Mouse (Mus musculus) embryo, embryonic 9.5 days (tissue): Measurements from ENCODE around the gene Gm3952.

ENCODE experiments used
- DNase-seq: peaks from one replicate; pipeline ENCODE4 v3.0.0-alpha.2; 2017; ENCODE audit errors: extremely low spot score

Gene Gm3952

DNA sequence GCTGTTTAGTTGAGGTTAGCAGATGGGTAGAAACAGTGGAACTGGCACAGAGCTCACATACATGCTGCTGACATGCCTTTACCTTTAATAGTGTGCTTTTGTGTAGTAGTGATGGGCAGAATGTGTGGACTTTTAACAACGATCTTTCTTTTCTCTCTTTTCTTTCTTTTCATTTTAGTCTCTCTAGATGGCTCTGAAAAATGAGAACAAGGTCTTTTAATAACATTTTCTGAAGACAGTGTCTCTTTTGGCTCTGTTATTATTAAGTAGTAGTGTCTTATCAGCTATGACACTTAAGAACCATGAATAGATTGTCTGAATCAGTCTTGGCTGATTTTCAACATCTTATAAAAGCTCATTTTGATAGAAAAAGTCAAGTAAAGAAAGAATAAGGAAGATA lies at the start of gene Gm3952:
Gene Gm3952 (minus strand): TSS at position 101 of the 400 bp plus-strand sequence.
- no peak for DNase-seq

DNA sequence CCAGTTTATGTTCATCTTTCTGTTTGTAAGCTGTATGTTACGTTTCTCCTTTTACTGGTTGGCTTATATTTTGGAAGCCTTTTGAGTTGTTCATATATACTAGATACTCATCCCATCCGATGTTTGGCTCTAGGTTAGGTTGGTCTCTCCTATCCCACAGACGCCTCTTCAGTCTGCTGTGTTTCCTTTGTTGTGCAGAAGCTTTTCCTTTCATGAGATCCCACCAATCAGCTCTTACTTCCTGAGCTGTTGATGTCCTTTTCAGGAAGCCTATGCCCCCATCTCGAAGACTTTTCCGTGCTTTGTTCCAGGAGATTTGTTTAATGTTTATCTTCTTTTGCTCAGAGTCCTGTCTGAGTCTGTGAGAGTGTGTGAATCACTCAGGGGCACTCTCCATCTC lies 45.3 kb upstream of the Gm3952 start:
- DNase-seq: no peak

DNA sequence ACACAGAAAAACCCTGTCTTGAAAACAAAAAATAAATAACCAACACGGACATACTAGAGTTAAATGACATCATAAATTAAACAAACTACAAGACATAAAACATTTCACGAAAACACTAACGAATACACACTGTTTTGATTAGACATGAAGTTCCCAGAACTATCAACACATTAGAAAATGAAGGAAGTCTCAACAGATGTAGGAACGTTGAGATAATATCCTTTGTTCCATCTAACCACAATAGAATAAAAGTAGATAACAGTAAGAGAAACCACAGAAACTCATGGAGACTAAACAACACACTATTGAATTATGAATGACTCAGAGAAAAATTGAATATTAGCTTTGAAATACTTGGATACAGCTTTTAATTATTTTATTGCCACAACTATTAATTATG lies 14.0 kb upstream of the Gm3952 start:
- no peak for DNase-seq

DNA sequence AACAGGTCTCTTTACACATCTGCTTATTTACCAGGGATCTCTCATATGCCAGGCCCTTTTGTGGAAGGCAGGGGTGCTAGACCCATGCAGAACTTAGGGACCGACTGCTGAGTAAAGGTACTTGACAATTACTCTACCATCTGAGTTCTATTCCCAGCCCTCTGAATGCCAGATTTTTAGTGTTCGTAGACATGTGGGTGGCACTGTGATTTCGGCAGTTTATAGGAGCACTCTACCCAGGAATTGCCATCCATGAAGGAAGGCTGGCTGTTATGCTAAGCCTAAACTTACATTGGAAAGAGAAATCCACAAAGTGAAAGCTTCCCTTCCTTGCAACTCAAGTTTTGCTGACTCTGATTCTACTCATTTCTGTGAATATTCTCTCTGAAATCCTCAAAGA lies 62.8 kb downstream of the Gm3952 start:
- DNase-seq: no peak

DNA sequence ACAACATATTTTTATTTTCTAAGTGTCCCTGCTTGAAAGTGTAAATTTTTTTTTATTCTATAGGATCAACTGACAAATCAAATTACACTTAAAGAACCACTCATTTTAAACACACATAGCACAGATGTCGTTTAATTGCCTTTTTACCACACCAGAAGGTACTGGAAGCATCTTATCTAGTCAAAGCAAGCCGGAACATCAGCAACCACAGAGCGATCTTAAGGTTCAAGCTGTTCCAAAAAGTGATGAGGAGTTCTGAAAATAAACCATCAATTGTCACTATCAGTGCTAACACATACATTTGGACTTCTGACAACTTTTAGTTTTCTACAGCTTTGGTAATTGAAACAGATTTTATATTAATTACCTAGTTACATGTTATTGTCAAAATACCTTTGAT lies 64.4 kb downstream of the Gm3952 start:
- DNase-seq: no peak

DNA sequence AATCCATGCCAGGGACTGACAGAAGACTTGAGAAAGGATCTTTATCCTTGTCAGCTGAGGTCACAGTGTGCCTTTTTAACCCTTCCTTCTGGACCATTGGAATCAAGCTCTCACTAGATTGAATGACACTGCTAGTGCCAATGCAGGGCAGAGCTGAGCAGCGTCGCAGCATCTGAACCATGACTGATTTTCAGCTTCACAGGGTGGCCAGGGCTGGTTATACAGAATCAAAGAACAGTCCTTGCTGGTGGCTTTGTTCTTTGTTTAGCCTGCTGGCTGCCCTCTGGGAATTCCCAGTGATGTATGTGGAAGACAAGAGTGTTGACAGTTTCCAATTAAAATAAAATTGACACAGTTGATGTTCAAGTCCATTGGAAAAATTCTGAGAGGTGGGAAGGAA lies 66.2 kb downstream of the Gm3952 start:
- no peak for DNase-seq

DNA sequence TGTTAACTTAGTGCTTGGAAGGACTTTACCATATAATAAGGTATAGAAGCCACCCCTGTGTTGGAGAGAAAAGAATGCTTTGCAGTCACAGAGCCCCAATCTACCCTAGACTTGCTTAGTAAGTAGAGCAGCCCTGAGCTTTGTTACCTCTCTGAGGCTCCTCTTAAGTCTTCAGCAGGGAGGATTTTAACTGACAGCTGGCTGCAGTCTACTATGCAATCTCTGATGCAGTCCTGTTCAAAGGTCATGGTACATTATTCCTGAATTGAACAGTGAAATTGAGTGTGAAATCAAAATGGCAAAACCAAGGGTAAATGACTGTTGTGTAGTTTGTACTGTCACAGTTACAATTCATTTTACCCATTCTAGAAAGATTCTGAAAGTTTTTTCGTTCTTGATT lies 71.3 kb downstream of the Gm3952 start:
- DNase-seq: no peak

DNA sequence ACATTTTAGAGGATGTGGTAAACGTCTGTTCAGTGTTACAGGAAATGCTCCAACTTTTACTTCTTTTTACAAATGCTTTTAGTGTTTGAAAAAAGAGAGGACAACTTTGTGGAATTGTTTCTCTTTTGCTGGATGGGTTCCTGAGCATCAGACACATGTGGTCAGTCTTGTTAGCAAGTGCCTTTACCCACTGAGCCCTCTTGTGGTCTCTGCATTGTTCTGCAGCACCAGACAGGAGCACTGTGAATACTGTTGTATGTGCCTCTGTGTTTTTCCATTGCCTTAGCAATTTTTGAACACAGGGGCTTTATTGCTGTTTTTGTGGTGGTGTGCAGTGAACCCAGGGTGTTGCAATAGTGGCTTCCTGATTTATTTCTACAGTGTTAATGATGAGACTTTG lies 73.7 kb downstream of the Gm3952 start:
- DNase-seq: peak; percentile 17

DNA sequence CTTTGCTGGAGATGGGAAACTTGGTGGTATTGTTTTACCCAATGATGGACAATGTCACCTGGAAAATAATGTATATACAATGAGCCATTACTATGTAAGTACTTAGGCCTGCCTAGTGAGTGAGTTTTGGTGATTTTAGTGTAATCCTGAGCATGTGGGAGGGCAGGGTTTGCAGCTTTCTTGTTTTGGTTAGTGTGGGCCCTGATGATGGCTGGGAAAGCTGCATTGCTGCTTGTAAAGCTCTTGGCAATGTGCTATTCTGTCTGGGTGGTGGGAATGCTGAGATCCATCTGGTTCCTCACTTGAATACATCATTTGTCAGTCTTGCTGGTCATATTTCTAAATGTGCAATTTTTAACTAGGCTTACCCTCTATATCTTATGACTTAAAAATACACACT lies 82.3 kb downstream of the Gm3952 start:
- DNase-seq: no peak

DNA sequence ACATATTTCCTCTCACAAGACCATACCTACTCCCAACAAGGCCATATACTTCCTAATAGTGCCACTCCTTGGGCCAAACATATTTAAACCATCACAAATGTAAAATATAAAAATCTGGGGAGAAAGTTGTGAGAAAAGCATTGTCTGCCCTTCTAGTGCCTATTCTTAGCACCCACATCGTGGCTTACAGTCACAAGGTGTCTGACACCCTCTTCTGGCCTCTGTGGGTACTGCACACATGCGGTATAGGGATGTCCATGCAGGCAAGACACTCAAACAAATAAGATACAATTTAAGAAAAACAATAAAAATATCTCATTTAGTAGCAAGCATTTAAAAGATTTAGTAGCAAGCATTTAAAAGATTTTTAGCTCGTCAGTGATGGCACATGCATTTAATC lies 89.2 kb downstream of the Gm3952 start:
- DNase-seq: peak; percentile 71

DNA sequence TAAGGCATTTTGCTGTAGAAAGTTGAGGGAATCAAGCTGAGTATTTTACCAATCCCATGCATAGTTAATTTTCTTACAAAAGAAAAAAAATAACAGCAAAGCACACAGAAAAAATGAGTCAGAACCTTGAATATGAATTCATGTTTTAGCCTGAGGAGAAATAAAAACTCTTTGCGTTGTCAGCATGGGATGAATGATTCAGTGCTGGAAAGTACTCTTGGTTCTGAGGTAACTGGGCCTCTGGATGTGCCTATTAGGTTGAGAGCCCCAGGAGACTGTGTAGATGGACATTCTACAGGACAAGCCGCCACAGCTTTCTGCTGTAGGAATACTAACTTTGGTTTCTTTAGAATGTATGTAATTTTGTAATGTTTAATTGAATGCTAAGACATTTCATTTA lies 93.7 kb downstream of the Gm3952 start:
- no peak for DNase-seq

DNA sequence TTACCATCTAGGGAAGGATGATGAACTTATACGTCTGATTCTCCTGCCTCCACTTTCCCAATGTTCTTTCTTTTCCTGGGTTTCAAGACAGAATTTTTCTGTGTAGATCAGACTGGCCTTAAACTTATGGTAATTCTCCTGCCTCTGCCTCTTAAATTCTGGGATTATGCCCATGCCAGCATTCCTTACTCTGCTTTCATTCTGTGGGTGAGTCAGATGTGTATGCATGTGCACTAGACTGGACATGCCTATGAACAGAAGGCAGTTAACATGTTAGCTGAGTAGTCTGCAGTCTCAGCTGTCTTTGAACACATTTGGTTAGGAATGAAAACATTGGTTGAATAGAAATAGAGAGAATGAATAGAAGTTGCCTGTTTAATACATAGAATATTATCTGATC lies 94.1 kb downstream of the Gm3952 start:
- DNase-seq: no peak

DNA sequence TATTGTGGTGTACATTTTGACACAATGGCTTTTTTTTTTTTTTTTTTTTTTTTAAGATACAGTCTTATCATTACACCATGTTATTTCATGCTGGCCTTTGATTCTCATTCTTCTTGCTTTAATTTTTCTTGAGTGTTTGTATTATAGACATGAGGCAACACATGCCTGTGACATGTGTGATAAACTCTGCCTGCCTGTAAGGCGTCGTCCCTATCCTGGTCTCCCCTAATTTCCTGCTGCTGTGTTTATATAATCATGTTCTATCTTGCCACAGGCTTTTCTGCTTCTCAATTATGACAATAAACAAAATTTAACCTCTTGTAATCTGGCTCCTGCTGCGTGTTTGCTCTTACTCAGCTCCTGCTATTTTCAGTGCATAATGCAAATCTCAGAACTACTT lies 100.5 kb downstream of the Gm3952 start:
- no peak for DNase-seq

DNA sequence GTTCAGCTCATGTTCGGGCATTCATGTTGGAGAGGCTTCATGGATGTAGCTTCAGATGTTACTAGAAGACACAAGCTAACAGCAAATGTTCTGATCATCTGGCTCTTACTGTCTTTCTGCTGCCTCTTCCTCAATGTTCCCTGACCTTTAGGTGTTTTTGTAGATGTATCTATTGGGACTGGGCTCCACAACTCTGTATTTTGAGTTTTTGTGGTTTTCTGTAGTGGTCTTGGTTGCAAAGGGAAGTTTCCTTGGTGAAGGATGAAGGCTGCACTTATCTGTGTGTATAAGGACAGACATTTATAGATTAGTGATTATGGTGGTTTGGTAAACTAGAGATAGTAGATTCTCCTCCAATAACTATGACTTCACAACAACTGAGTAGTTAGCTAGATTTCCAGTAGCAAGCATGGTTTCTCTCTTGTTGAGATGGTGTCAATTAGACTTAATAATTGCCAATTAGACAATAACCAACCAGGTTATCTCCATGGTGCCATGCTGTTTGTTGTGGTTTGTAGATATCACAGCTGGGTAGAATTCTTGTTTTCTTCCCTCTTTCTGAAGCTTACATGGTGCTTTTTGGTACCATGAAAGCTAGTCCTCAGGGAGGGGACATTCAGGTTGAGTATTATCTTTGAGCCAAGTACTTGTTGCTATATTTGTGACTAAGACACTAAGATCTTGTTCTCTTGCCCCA lies 101.6 kb downstream of the Gm3952 start:
- DNase-seq: no peak
